Mouse (Mus musculus) layer of hippocampus, adult 2 months (tissue): ENCODE measurements at regions not wholly inside any gene's neighbourhood (a gene's known extent, or its start where the extent isn't known, plus 50 kb on each side); places are given as distances from the start of the nearest gene placed in this dataset.

Experiments used
- DNase-seq, 2 experiments: peaks; one replicate each; pipeline ENCODE4 v3.0.0; 2022; ENCODE audit warnings: low spot score in 2 of 2
- H3K27ac ChIP-seq: fragments of 200-600 bp; 2 replicates; pipeline ENCODE4 v1.8.1; 2022
- H3K4me3 ChIP-seq: fragments of 200-600 bp; 2 replicates; pipeline ENCODE4 v1.8.1; 2022; ENCODE audit warnings: mild to moderate bottlenecking
- CTCF ChIP-seq: fragments of 200-600 bp; conservative IDR thresholded peaks from 2 replicates; pipeline ENCODE4 v1.8.1; 2022; ENCODE audit warnings: antibody characterized with exemption, mild to moderate bottlenecking, moderate library complexity

DNA sequence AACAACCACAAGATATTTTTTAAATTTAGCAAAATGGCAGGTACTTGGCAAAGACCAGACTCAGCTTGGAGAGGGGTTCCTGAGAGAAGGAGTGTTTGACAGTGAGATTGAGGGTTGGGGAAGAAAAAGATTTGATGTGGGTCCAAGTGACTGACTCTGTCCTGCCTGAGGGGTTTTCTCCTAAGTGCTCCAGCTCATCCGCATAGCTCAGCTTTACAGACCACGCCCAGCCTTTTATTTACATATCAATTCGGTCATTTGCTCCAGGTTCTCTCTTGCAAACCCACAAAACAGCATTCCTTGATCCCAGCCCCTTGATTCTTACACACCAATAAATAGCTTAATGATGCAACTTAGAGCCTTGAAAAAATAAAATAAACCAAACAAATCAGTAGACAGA, 127.4 kb upstream of the Elmo1 start:
- Histone ChIP-seq H3K4me3 (no peak overlapping the region), H3K27ac (no peak overlapping the region)
- no peak for TF ChIP-seq CTCF
- no peak for DNase-seq

GRCm38 (mm10) chr13:19928761-19929160, 104.7 kb upstream of the Gpr141 start:
- H3K27ac ChIP-seq, result no peak overlapping the region
- no peak for TF ChIP-seq CTCF
- no peak overlapping the region for H3K4me3 ChIP-seq
- DNase-seq, result no peak

- TF ChIP-seq CTCF, result no peak
- no peak overlapping the region for H3K4me3 ChIP-seq
- DNase-seq, result no peak
- H3K27ac ChIP-seq, result no peak overlapping the region
These were observed 103.8 kb upstream of the Gpr141 start for GRCm38 (mm10) chr13:19927807-19928206.

DNA sequence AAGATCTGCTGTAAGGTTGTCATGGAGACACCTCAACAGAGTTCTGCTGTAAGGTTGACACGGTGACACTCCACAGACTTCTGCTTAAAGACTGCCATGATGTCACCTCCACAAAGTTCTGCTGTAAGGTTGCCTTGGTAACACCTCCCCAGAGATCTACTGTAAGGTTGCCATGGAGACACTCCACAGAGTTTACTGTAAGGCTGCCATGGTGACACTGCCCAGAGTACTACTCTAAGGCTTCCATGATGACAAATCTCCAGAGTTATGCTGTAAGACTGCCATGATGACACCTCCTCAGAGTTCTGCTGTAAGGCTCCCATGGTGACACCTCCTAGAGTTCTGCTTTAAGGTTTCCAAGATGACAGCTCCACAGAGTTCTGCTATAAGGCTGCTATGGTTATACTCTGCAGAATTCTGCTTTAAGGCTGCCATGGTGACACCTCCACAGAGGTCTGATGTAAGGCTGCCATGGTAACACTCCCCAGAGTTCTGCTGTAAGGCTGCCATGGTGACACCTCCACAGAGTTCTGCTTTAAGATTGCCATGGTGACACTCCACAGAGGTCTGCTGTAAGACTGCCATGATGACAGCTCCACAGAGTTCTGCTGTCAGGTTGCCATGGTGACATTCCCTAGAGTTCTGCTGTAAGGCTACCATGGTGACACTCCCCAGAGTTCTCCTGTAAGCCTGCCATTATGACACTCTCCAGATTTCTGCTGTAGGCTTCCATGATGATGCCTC, 97.2 kb upstream of the Gpr141 start:
- Histone ChIP-seq H3K27ac (no peak overlapping the region), H3K4me3 (no peak overlapping the region)
- DNase-seq, result no peak
- no peak for TF ChIP-seq CTCF

GRCm38 (mm10) chr13:19911860-19912584, 88.0 kb upstream of the Gpr141 start:
- no peak overlapping the region for H3K27ac ChIP-seq
- TF ChIP-seq CTCF, result no peak
- no peak overlapping the region for H3K4me3 ChIP-seq
- DNase-seq, result no peak

DNA sequence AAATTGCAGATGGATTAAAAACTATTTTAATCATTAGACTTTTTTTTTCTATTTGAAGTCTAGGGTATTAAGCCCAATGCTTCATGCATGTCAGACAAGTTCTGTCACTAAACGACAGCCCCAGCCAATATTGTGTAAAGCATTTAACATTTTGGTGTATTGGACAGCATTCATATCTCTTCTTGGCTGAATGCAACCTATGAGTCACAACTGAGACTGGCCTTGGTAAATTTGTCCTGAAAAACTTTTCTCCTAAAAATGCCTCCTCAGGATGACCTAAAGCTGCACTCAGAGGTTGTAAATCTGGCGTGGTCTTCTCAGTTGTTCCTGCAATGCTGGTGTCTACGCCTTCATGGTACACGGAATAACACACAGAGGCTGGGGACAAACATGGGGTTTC, 78.7 kb upstream of the Gpr141 start:
- H3K4me3 ChIP-seq, result no peak overlapping the region
- TF ChIP-seq CTCF, result no peak
- no peak overlapping the region for H3K27ac ChIP-seq
- DNase-seq, result no peak

DNA sequence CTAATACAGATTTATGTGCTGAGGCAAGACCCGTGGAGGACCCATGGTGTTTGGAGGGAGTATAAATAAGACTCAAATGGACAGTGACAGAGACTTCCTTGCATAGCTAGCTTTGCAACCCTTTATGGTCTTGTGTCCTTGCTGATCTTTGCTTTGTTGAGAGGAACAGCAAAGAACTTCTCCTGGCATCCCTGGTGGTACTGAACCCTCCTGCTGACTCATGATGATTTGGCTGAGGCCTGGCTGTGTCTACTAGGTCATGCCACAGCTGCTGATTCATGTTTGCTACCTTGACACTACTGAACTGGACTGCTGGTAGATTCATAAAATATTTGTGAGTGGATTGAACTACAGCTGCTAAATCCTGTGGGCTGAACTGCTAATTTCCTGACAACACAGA, 73.1 kb upstream of the Gpr141 start:
- TF ChIP-seq CTCF, result no peak
- Histone ChIP-seq H3K4me3 (no peak overlapping the region), H3K27ac (no peak overlapping the region)
- no peak for DNase-seq

- no peak for DNase-seq
- no peak for TF ChIP-seq CTCF
- no peak overlapping the region for H3K27ac ChIP-seq
- H3K4me3 ChIP-seq, result no peak overlapping the region
These were observed 65.1 kb upstream of the Gpr141 start for GRCm38 (mm10) chr13:19888983-19889773.

- H3K27ac ChIP-seq, result no peak overlapping the region
- TF ChIP-seq CTCF, result no peak
- no peak overlapping the region for H3K4me3 ChIP-seq
- peak in 1 of 2 experiments; percentile 1 for DNase-seq
These were observed 60.0 kb upstream of the Gpr141 start for GRCm38 (mm10) chr13:19883896-19884658.

GRCm38 (mm10) chr13:19882889-19883288, 58.8 kb upstream of the Gpr141 start:
- no peak overlapping the region for H3K27ac ChIP-seq
- no peak for TF ChIP-seq CTCF
- no peak overlapping the region for H3K4me3 ChIP-seq
- no peak for DNase-seq

- no peak overlapping the region for H3K4me3 ChIP-seq
- DNase-seq, result no peak
- H3K27ac ChIP-seq, result no peak overlapping the region
- no peak for TF ChIP-seq CTCF
These were observed 57.7 kb upstream of the Gpr141 start for GRCm38 (mm10) chr13:19881772-19882171.

- H3K27ac ChIP-seq, result no peak overlapping the region
- DNase-seq, result no peak
These were observed 50.7 kb upstream of the Gpr141 start for GRCm38 (mm10) chr13:19874621-19875249.

More at GRCm38 (mm10) chr13:19874621-19875249, 50.7 kb upstream of the Gpr141 start:
- no peak overlapping the region for H3K4me3 ChIP-seq
- no peak for TF ChIP-seq CTCF
